Mouse (Mus musculus) intestine, embryonic 15.5 days (tissue): ENCODE measurements at regions not wholly inside any gene's neighbourhood (a gene's known extent, or its start where the extent isn't known, plus 50 kb on each side); places are given as distances from the start of the nearest gene placed in this dataset.

ENCODE experiments used
- ATAC-seq: fragments of 200-750 bp; cut with Nextera tagmentation; 2 replicates; pipeline ENCODE4 v1.8.0; 2017; ENCODE audit warnings: moderate TSS enrichment, moderate library complexity
- H3K27ac ChIP-seq: fragments of 300-500 bp; sonication (generic); 2 replicates; pipeline ENCODE4 v1.5.1; 2015; ENCODE audit warnings: mild to moderate bottlenecking, inconsistent platforms
- H3K27me3 ChIP-seq: fragments of 300-500 bp; sonication (generic); replicated peaks from 2 replicates; pipeline ENCODE4 v1.6.1; 2015; ENCODE audit warnings: inconsistent platforms
- H3K36me3 ChIP-seq: fragments of 300-500 bp; sonication (generic); 2 replicates; pipeline ENCODE4 v1.6.1; 2015; ENCODE audit warnings: inconsistent platforms
- H3K4me1 ChIP-seq: fragments of 300-500 bp; sonication (generic); replicated peaks from 2 replicates; pipeline ENCODE4 v1.6.1; 2015; ENCODE audit warnings: inconsistent platforms
- H3K4me2 ChIP-seq: fragments of 300-500 bp; sonication (generic); replicated peaks from 2 replicates; pipeline ENCODE4 v1.6.1; 2015; ENCODE audit warnings: mild to moderate bottlenecking, inconsistent platforms
- H3K4me3 ChIP-seq: fragments of 300-500 bp; sonication (generic); replicated peaks from 2 replicates; pipeline ENCODE4 v1.5.1; 2015; ENCODE audit warnings: inconsistent platforms
- H3K9ac ChIP-seq: fragments of 300-500 bp; sonication (generic); 2 replicates; pipeline ENCODE4 v1.6.1; 2015; ENCODE audit warnings: inconsistent platforms
- H3K9me3 ChIP-seq: fragments of 300-500 bp; sonication (generic); 2 replicates; pipeline ENCODE4 v1.6.1; 2016; ENCODE audit warnings: inconsistent platforms
- WGBS: fragments of 180-500 bp; shearing (Covaris S2); methylation state at CpG from one replicate; pipeline ENCODE4 v1.1.7; 2015; 5-methylcytosine and 5-hydroxymethylcytosine counted together

GRCm38 (mm10) chr2:128502676-128503075 is 88.3 kb upstream of the Spdye4c start:
- H3K4me1 ChIP-seq, result 0 out of 2 replicates have a peak, but pooled peaks cover under 1% of the 10 kb centered on the region
- WGBS, result 72% methylated on average over 4 of the region's 4 CpGs
- ATAC-seq, result no peak
- H3K4me3 ChIP-seq, result no peak overlapping the region
- no peaks in the 10 kb centered on the region for H3K9me3 ChIP-seq
- no peaks in the 10 kb centered on the region for H3K36me3 ChIP-seq
- no peak overlapping the region for H3K4me2 ChIP-seq
- H3K27ac ChIP-seq, result no peak overlapping the region
- no peaks in the 10 kb centered on the region for H3K27me3 ChIP-seq
- no peak overlapping the region for H3K9ac ChIP-seq

GRCm38 (mm10) chr2:128503136-128503935 is 87.7 kb upstream of the Spdye4c start:
- H3K27me3 ChIP-seq, result no peaks in the 10 kb centered on the region
- WGBS, result 81% methylated on average over 2 of the region's 2 CpGs
- H3K27ac ChIP-seq, result no peak overlapping the region
- H3K4me2 ChIP-seq, result no peak overlapping the region
- no peak overlapping the region for H3K4me3 ChIP-seq
- H3K9me3 ChIP-seq, result no peaks in the 10 kb centered on the region
- H3K9ac ChIP-seq, result no peak overlapping the region
- no peaks in the 10 kb centered on the region for H3K36me3 ChIP-seq
- H3K4me1 ChIP-seq, result peaks cover 7% of the 10 kb centered on the region; the same call in 1 of the 2 replicates
- ATAC-seq, result no peak

GRCm38 (mm10) chr2:128507591-128508243 is 83.3 kb upstream of the Spdye4c start:
- Histone ChIP-seq H3K36me3 (no peaks in the 10 kb centered on the region), H3K4me3 (no peak overlapping the region), H3K4me2 (0 out of 2 replicates have a peak overlapping the region, but pooled peaks have one; percentile 15), H3K27me3 (no peaks in the 10 kb centered on the region), H3K9me3 (no peaks in the 10 kb centered on the region), H3K9ac (no peak overlapping the region), H3K4me1 (peaks cover 7% of the 10 kb centered on the region; the same call in 1 of the 2 replicates), H3K27ac (peak overlapping the region; percentile 18; the same call in 1 of the 2 replicates)
- peak; percentile 80 for ATAC-seq
- WGBS, result 32% methylated on average over 11 of the region's 11 CpGs

GRCm38 (mm10) chr2:128508244-128508605 is 82.8 kb upstream of the Spdye4c start:
- 52% methylated on average over 2 of the region's 2 CpGs for WGBS
- no peak overlapping the region for H3K9ac ChIP-seq
- ATAC-seq, result no peak
- H3K27me3 ChIP-seq, result no peaks in the 10 kb centered on the region
- no peak overlapping the region for H3K4me2 ChIP-seq
- no peaks in the 10 kb centered on the region for H3K36me3 ChIP-seq
- H3K4me1 ChIP-seq, result peaks cover 7% of the 10 kb centered on the region; the same call in 1 of the 2 replicates
- no peaks in the 10 kb centered on the region for H3K9me3 ChIP-seq
- no peak overlapping the region for H3K27ac ChIP-seq
- H3K4me3 ChIP-seq, result no peak overlapping the region

- Histone ChIP-seq H3K27ac (no peak overlapping the region), H3K36me3 (no peaks in the 10 kb centered on the region), H3K27me3 (no peaks in the 10 kb centered on the region), H3K4me2 (no peak overlapping the region), H3K4me1 (peaks cover 7% of the 10 kb centered on the region; the same call in 1 of the 2 replicates), H3K9me3 (no peaks in the 10 kb centered on the region), H3K9ac (no peak overlapping the region), H3K4me3 (no peak overlapping the region)
- WGBS, result 72% methylated on average over 6 of the region's 6 CpGs
- ATAC-seq, result no peak
Observed at GRCm38 (mm10) chr2:128511291-128511690, 79.7 kb upstream of the Spdye4c start.

- no peak overlapping the region for H3K4me3 ChIP-seq
- no peaks in the 10 kb centered on the region for H3K9me3 ChIP-seq
- peak; percentile 66 for ATAC-seq
- no peaks in the 10 kb centered on the region for H3K27me3 ChIP-seq
- no peaks in the 10 kb centered on the region for H3K36me3 ChIP-seq
- no peak overlapping the region for H3K4me2 ChIP-seq
- no peak overlapping the region for H3K9ac ChIP-seq
- no peak overlapping the region for H3K27ac ChIP-seq
- 52% methylated on average over 6 of the region's 6 CpGs for WGBS
- H3K4me1 ChIP-seq, result peaks cover 4% of the 10 kb centered on the region; the same call in 1 of the 2 replicates
Observed at GRCm38 (mm10) chr2:128512852-128513251, 78.2 kb upstream of the Spdye4c start.

DNA sequence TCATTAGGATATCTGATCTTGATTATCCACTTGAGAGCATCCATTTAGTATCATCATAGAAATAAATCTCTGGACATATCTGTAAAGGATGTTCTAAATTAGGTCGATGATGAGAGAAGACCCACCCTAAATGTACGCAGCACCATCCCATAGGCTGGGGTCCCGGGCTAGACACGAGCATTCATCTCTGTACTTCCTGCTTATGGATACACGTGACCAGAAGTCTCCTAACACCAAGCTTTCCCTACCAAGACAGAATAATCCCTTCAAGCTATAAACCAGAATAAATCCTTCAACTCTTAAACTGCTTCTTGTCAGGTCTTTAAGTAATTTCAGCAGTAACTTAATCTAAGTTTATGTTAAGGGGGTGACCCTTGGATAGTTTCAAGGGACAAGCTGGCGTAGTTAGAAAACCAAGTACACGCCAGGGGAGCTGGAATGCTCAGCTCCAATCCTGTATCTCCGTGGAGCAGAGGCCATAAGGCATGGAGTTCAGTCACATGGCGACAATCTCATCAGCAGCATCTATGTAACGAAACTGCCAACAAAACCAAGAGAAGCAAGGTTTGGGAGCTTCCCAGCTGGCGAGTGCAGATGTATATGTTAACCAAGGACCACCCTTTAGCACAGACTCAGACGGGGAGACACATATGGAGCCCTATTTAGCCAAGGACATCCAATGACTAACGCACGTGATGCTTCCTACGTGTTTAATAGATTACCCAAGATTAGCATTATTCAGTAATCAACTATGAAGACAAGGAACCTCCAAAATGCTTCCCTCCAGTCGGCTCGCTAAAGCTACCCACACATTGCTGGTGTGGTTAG is 76.3 kb upstream of the Spdye4c start:
- H3K36me3 ChIP-seq, result no peaks in the 10 kb centered on the region
- H3K9ac ChIP-seq, result no peak overlapping the region
- no peak overlapping the region for H3K4me2 ChIP-seq
- H3K9me3 ChIP-seq, result no peaks in the 10 kb centered on the region
- H3K27me3 ChIP-seq, result no peaks in the 10 kb centered on the region
- H3K4me3 ChIP-seq, result no peak overlapping the region
- no peak for ATAC-seq
- 73% methylated on average over 17 of the region's 17 CpGs for WGBS
- no peak overlapping the region for H3K27ac ChIP-seq
- no peaks in the 10 kb centered on the region for H3K4me1 ChIP-seq

DNA sequence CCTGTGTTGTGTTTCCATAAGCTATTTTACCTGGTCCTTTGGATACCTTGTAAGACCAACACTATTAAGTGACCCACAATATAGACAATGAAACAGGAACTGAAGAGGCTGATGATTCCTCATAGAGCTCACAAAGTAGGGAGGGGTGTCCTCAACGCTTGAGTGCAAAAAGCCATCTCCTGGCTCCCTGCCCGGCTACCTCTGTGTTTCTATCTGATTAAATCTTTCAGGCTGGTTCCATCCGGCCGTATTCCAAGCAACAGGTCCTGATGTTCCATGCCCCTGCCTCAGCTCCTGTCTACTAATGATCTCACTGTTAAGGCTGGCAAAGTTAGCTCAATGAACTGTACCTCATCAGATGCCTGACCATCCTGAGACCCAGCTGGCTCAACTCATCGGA is 75.3 kb upstream of the Spdye4c start:
- Histone ChIP-seq H3K27me3 (no peaks in the 10 kb centered on the region), H3K9me3 (no peaks in the 10 kb centered on the region), H3K27ac (no peak overlapping the region), H3K9ac (no peak overlapping the region), H3K4me3 (no peak overlapping the region), H3K36me3 (no peaks in the 10 kb centered on the region), H3K4me1 (no peaks in the 10 kb centered on the region), H3K4me2 (no peak overlapping the region)
- ATAC-seq, result no peak
- 70% methylated on average over 5 of the region's 5 CpGs for WGBS

DNA sequence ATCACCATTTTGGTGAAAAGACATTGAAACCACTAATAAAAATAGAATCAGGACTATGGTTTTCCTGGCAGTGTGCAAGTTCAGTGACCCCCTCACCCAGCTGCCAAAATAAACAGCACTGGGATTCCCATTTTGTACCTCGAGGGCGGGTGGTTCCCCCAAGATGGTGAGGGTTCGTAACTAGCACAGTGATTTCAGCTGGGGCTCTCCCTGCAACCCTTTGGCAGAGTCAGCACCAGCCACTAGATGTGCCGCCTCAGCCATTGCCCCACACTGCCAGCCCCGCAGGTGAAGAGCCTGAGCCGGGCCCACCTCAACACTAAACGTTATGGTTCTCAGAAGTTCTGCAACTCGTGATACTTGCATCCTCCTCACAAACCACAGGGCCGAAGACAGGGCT is 74.3 kb upstream of the Spdye4c start:
- Histone ChIP-seq H3K4me2 (no peak overlapping the region), H3K9me3 (no peaks in the 10 kb centered on the region), H3K36me3 (no peaks in the 10 kb centered on the region), H3K4me1 (no peaks in the 10 kb centered on the region), H3K27ac (no peak overlapping the region), H3K27me3 (no peaks in the 10 kb centered on the region), H3K4me3 (no peak overlapping the region), H3K9ac (no peak overlapping the region)
- no peak for ATAC-seq
- WGBS, result 79% methylated on average over 9 of the region's 9 CpGs

DNA sequence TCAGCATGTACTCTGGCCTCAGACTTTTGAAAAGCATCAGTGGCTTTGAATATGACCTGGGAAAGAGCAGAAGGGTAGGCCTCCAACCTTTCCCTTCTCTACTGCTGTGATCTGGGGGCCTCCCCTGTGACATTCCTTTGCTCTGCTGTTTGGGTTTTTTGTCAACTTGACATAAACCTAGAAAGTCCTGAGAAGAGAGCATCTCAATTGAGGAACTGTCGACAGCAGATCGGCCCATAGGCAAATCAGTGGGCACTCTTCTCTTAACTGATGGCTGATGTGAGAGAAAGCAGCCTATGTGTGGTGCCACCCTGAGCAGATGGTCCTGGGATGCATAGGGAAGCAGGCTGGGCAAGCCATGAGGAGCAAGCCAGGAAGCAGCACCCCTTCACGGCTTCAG is 72.9 kb upstream of the Spdye4c start:
- Histone ChIP-seq H3K9me3 (no peaks in the 10 kb centered on the region), H3K4me2 (no peak overlapping the region), H3K4me1 (no peaks in the 10 kb centered on the region), H3K27ac (no peak overlapping the region), H3K27me3 (no peaks in the 10 kb centered on the region), H3K4me3 (no peak overlapping the region), H3K36me3 (no peaks in the 10 kb centered on the region), H3K9ac (no peak overlapping the region)
- no peak for ATAC-seq
- WGBS, result 87% methylated on average over 3 of the region's 3 CpGs

GRCm38 (mm10) chr2:128521701-128522443 is 69.1 kb upstream of the Spdye4c start:
- Histone ChIP-seq H3K4me1 (no peaks in the 10 kb centered on the region), H3K9ac (no peak overlapping the region), H3K9me3 (no peaks in the 10 kb centered on the region), H3K4me3 (no peak overlapping the region), H3K27ac (no peak overlapping the region), H3K4me2 (no peak overlapping the region), H3K36me3 (no peaks in the 10 kb centered on the region), H3K27me3 (no peaks in the 10 kb centered on the region)
- ATAC-seq, result no peak
- WGBS, result 40% methylated on average over 4 of the region's 4 CpGs
